Mouse (Mus musculus) embryo, embryonic 11.5 days (tissue): ENCODE measurements around the gene Platr17.
"Not testable (repeated sequence)": the region's sequence is repeated elsewhere in the genome, so short reads cannot be mapped to it uniquely, and the experiment has no call there.

ENCODE experiments used
- DNase-seq: peaks from one replicate; pipeline ENCODE4 v3.0.0-alpha.2; 2012; ENCODE audit warnings: low read depth, low spot score

Platr17 gene

DNA sequence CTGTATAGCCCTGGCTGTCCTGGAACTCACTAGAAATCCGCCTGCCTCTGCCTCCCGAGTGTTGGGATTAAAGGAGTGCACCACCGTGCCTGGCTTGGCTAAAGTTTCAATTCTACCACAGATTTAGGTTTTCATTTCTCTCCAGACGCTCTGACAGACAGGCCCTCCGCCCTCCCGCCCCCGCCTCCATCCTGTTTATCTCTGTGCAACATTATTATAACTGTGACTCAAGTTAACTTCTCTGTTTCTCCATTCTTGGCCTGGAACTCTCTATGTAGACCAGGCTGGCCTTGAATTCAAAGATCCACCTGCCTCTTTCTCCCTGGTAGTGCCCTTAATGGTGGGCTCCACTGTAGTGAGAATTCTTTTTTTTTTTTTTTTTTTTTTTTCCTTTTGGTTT, 2.4 kb upstream of the Platr17 start:
- no peak for DNase-seq

DNA sequence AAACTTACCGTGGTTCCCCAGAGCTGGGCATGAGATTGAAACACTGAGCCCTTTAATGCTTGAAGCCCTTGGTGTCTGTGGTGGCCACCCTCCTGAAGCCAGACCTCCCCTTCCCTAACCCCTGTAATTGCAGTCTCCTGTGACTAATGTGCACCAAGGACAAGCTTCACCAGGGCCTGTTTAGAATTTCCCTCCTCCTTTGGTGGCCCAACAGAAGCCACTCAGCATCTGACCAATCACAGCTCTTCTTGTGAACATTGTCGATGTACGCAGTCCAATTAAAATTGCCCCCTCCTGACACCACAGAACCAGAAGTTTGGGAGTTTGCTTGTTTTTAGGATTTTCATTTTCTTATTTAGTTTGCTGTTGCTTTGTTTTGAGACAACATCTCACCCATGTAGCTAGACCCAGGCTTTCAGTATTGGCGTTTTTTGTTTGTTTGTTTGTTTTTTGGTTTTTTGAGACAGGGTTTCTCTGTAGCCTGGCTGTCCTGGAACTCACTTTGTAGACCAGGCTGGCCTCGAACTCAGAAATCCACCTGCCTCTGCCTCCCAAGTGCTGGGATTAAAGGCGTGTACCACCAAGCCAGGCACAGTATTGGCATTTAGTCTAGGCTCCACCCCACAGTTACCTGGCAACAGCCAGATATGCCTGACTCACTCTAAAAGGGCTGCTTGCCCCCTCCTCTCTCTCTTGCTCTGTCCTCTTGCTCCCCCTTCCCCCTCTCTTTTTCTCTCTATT, 854 bp upstream of the Platr17 start:
- not testable (repeated sequence) for DNase-seq

- DNase-seq = no peak
These were observed 3.6 kb downstream of the Platr17 start for GRCm38 (mm10) chr17:33908331-33909076.

DNA sequence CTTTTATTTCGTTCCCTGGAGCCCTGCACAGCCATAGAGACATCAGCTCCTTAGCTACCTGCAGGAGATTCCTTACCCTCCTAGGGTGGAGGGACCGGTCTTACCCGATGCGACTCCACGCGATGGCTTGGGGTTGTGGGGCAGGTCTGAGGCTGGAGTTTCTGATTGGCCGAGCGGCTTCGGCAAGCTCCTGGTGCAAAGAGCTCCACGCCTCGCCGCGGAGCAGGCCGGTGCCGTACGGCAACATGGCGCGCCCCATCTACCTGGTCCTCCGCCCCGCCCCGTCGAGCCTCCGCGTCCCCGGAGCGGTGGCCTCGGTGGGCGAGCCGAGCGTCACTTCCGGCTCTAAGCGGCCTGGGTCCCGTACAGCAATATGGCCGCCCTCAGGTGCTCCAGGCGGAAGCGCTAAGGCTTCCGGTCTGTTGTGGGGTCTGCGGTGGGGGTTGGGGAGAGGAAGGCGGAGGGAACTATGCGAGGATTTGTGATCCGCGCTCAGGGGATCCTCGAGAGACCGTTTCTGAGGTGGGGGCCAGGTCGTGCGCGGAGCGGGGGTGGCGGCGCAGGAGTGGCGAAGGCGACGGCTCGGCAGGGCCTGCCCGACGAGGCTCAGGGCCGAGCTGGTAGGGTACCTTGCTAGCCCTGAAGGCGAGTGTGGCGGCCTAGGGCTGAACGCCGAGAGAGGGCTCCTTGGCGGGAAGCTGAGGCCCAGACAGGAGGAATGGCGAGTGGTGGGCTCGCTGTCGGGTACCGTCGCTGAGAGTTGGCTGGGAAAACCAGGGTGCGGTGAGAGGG, 4.3 kb downstream of the Platr17 start, which contains the start of gene Daxx:
Gene Daxx, plus strand, starts transcription at position 338 of the 792 bp plus-strand sequence.
- DNase-seq = peak; percentile 96

- DNase-seq = no peak
These were observed 4.9 kb downstream of the Platr17 start for GRCm38 (mm10) chr17:33909869-33910250.

- DNase-seq = no peak
These were observed 5.6 kb downstream of the Platr17 start for GRCm38 (mm10) chr17:33910346-33911051.

DNA sequence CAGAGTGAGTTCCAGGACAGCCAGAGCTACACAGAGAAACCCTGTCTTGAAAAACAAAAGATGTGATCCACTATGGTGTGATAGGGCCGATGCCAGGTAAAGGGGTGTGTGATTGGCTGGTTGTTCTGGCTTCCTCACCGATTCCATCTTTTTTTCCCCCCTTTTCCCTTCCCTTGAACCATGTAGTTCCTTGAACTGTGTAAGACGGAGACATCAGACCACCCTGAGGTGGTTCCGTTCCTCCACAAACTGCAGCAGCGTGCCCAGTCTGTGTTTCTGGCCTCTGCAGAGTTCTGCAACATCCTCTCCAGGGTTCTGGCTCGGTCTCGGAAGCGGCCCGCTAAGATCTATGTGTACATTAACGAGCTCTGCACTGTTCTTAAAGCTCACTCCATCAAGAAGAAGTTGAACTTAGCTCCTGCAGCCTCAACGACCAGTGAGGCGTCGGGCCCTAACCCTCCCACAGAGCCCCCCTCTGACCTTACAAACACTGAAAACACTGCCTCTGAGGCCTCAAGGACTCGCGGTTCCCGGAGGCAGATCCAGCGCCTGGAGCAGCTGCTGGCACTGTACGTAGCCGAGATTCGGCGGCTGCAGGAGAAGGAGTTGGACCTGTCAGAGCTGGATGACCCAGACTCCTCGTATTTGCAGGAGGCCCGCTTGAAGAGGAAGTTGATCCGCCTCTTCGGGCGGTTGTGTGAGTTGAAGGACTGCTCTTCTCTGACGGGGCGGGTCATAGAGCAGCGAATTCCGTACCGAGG, 6.3 kb downstream of the Platr17 start:
- DNase-seq = no peak

GRCm38 (mm10) chr17:33911813-33912414, 7.0 kb downstream of the Platr17 start:
- no peak for DNase-seq

DNA sequence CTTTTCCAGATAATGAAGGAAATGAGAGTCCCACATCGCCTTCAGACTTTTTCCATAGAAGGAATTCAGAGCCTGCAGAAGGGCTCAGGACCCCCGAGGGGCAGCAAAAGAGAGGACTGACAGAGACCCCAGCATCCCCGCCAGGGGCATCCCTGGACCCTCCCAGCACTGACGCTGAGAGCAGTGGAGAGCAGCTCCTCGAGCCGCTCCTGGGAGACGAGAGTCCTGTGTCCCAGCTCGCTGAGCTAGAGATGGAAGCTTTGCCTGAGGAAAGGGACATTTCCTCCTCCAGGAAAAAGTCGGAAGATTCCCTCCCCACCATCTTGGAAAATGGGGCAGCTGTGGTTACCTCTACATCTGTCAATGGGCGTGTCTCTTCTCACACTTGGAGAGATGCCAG, 8.3 kb downstream of the Platr17 start:
- no peak for DNase-seq

DNA sequence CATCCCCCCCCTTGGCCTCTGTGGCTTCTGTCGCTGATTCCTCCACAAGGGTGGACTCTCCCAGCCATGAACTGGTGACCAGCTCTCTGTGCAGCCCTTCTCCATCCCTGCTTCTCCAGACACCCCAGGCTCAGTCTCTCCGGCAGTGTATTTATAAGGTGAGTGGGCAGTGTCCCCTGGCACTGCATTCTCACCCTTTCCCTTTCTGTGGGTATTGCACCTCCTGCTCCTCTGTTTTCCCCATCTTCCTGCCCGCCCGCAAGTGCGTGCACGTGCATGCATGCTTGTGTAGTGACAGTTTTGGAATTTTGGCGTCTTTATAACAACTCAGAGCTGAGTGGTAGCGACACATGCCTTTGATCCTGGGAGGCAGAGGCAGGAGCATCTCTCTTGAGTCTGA, 9.0 kb downstream of the Platr17 start:
- no peak for DNase-seq

DNA sequence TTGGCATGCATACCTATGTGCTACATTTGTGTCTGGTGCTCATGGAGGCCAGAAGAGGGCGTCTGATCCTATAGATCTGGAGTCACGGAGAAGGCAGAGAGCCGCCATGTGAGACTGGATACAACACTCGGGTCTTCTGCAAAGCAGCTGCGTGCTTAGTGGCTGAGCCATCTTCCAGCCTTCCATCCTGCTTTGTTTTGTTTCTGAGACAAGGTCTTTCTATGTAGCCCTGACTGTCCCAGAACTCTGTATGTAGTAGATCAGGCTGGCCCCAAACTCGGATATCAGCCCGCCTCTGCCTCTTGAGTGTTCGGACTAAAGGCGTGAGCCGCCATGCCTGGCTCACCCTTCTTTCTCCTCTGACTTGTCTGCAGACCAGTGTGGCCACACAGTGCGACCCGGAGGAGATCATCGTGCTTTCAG, 10.0 kb downstream of the Platr17 start:
- no peak for DNase-seq

DNA sequence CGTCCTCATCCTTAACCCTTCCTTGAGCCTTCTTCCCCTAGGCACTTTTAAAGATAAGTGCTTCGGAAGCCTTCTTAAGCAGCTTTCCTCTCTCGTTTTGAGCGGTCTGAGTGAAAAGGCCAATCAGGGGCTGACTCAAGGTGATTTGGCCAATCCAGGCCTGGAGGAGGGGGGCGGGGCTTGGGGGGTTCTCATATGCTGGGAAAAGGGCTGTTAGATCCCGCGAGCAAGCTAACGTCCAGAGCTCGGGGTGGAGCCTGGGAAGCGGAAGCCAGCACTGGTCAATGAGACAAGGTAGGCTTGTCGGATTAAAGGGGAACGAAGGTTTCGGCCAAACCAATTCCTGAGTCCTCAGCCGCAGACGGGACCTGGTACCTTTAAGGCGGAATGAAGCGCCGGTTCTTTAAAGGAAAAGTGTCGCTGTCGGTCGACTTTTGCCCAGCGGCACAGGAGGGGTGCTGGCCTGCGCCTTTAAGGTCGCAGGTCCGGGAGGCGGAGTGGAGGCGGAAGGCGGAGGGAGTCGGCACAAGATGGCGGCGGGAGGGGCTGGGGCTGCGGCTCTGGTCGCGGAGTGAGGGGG, 10.8 kb downstream of the Platr17 start, which contains the start of the genes Tapbp and Zbtb22:
Gene Tapbp, plus strand, starts transcription at position 229 of the 580 bp plus-strand sequence.
Gene Zbtb22, plus strand, starts transcription at position 234 of the 580 bp plus-strand sequence.
- DNase-seq = peak; percentile 97

- DNase-seq = peak; percentile 61
These were observed 11.4 kb downstream of the Platr17 start for GRCm38 (mm10) chr17:33916294-33916693.

GRCm38 (mm10) chr17:33916847-33917655, 12.1 kb downstream of the Platr17 start:
- no peak for DNase-seq

GRCm38 (mm10) chr17:33917656-33918292, 12.8 kb downstream of the Platr17 start:
- no peak for DNase-seq

DNA sequence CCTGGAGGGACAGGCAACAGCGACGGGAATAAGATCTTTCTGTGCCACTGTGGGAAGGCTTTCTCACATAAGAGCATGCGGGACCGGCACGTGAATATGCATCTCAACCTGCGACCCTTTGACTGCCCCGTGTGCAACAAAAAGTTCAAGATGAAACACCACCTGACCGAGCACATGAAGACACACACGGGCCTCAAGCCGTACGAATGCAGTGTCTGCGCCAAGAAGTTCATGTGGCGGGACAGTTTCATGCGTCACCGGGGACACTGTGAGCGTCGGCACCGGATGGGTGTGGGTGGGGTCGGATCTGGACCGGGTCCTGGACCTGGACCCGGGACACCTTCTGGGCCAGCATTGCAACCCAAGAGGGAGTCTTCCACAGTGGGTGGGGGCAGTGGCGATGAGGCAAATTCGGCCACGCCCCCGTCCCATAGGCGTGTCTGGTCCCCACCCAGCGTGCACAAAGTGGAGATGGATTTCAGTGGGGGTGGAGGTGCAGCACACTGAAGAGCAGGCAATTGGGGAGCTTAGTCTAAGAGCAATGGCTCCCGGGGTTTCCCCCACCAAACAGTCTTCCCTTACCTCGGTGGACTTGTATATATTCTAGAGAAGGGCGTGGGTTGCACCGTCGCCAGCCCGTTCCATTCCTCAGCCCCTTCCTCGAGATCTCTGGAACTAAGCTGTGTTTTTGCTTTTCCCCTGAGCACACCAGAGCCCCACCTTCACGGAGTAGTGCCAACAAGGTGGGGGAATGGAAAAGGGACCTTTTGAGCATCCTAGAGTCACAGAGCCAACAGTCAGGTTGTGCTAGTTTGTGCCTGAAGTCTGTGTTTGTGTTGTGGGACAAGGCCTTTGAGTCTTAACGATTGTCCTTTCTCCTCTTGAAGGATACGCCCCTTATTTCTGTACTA, 13.6 kb downstream of the Platr17 start:
- no peak for DNase-seq
